Mouse (Mus musculus) heart, embryonic 14.5 days (tissue): ENCODE measurements around the gene Hist1h3f. TPM values are rescaled to one million over a fixed set of nuclear protein-coding genes. Genes with fewer than 3 reads are reported as not detected.
"Not testable (repeated sequence)": the region's sequence is repeated elsewhere in the genome, so short reads cannot be mapped to it uniquely, and the experiment has no call there.

Source experiments
- ATAC-seq: fragments of 200-750 bp; cut with Nextera tagmentation; 2 replicates; pipeline ENCODE4 v1.8.0; 2017; ENCODE audit warnings: low read depth, moderate TSS enrichment; ENCODE audit not compliant: insufficient number of reproducible peaks, insufficient read depth, low FRiP score
- H3K27ac ChIP-seq, 2 experiments: fragments of 200-500 bp in 1 of 2; fragments of 300-500 bp in 1 of 2; sonication (generic) in 1 of 2; replicated peaks in 1 of 2; 2 replicates each; pipeline ENCODE4 v1.5.1; 2012 to 2014; ENCODE audit warnings: low read depth in 2 of 2, low read length in 2 of 2, control low read depth in 1 of 2, mild to moderate bottlenecking in 1 of 2, mixed read lengths in 1 of 2; ENCODE audit not compliant: control insufficient read depth in 1 of 2, insufficient read depth in 1 of 2
- H3K27me3 ChIP-seq: fragments of 300-500 bp; sonication (generic); 2 replicates; pipeline ENCODE4 v1.6.1; 2014; ENCODE audit warnings: mild to moderate bottlenecking, low read length, control low read depth; ENCODE audit not compliant: control insufficient read depth, insufficient read depth
- H3K36me3 ChIP-seq: fragments of 300-500 bp; sonication (generic); 2 replicates; pipeline ENCODE4 v1.6.1; 2014; ENCODE audit warnings: mild to moderate bottlenecking, control low read depth, low read length, mixed read lengths; ENCODE audit not compliant: control insufficient read depth, insufficient read depth
- H3K4me1 ChIP-seq, 2 experiments: fragments of 200-500 bp in 1 of 2; fragments of 300-500 bp in 1 of 2; sonication (generic) in 1 of 2; 2 replicates each; pipeline ENCODE4 v1.6.1; 2012 to 2014; ENCODE audit warnings: low read length in 2 of 2, control low read depth in 1 of 2, mixed read lengths in 1 of 2; ENCODE audit not compliant: control insufficient read depth in 2 of 2, insufficient read depth in 2 of 2
- H3K4me2 ChIP-seq: fragments of 300-500 bp; sonication (generic); 2 replicates; pipeline ENCODE4 v1.6.1; 2014; ENCODE audit warnings: mild to moderate bottlenecking, low read length
- H3K4me3 ChIP-seq, 2 experiments: fragments of 200-500 bp in 1 of 2; fragments of 300-500 bp in 1 of 2; sonication (generic) in 1 of 2; 2 replicates each; pipeline ENCODE4 v1.5.1; 2012 to 2014; ENCODE audit warnings: low read length in 2 of 2, mild to moderate bottlenecking in 2 of 2, control low read depth in 1 of 2, low read depth in 1 of 2, moderate library complexity in 1 of 2; ENCODE audit not compliant: control insufficient read depth in 1 of 2, insufficient read depth in 1 of 2
- H3K9ac ChIP-seq: fragments of 300-500 bp; sonication (generic); 2 replicates; pipeline ENCODE4 v1.6.1; 2014; ENCODE audit warnings: mild to moderate bottlenecking, low read length
- H3K9me3 ChIP-seq: fragments of 300-500 bp; sonication (generic); 2 replicates; pipeline ENCODE4 v1.6.1; 2016; ENCODE audit warnings: low read length, control low read depth; ENCODE audit not compliant: control insufficient read depth
- WGBS: fragments of 180-500 bp; shearing (Covaris S2); extraction: QIAGEN DNeasy Blood & Tissue Kit; methylation state at CpG from one replicate; pipeline ENCODE4 v1.1.7; 2014; 5-methylcytosine and 5-hydroxymethylcytosine counted together
- polyA plus RNA-seq: library from polyadenylated mRNA; unstranded; fragments of >200 nt; fragmentation: Nextera tagmentation; extraction: Ambion mirVana; gene quantifications from 2 replicates; pipeline ENCODE4 v1.2.1, GENCODE M21; 2014

The Hist1h3f gene
- polyA plus RNA-seq, 1 experiment from 2014 or later, result 0.72 TPM

- not testable (repeated sequence) for H3K27me3 ChIP-seq, H3K36me3 ChIP-seq, ATAC-seq, H3K9me3 ChIP-seq
- Histone ChIP-seq H3K27ac (peak overlapping the region; percentile 92 to 96), H3K4me1 (peaks cover 3 to 20% of the 10 kb centered on the region in 2 experiments), H3K4me3 (peak overlapping the region; percentile 44 to 57), H3K9ac (peak overlapping the region; percentile 80), H3K4me2 (peak overlapping the region; percentile 70)
- WGBS, result 2% methylated on average over 10 of the region's 34 CpGs
Observed at GRCm38 (mm10) chr13:23571504-23572217, 27.8 kb downstream of the Hist1h3f start.

- Histone ChIP-seq H3K9me3 (no peaks in the 10 kb centered on the region), H3K27me3 (no peaks in the 10 kb centered on the region), H3K4me2 (peak overlapping the region; percentile 70), H3K36me3 (no peaks in the 10 kb centered on the region), H3K4me3 (peak overlapping the region in 1 of 2 experiments; percentile 44; a peak in 2 of 4 replicates), H3K9ac (peak overlapping the region; percentile 80), H3K27ac (peak overlapping the region in 1 of 2 experiments; percentile 96; a peak in 2 of 4 replicates), H3K4me1 (peaks cover 3 to 23% of the 10 kb centered on the region in 2 experiments)
- WGBS, result 46% methylated on average over 2 of the region's 2 CpGs
- no peak for ATAC-seq
Observed at GRCm38 (mm10) chr13:23572218-23573033, 28.6 kb downstream of the Hist1h3f start.

GRCm38 (mm10) chr13:23573034-23573897 is 29.4 kb downstream of the Hist1h3f start:
- Histone ChIP-seq H3K27ac (peak overlapping the region; percentile 95 to 96), H3K4me2 (peak overlapping the region; percentile 70), H3K4me3 (peak overlapping the region; percentile 44 to 47), H3K4me1 (peaks cover 3 to 23% of the 10 kb centered on the region in 2 experiments), H3K9ac (peak overlapping the region; percentile 80)
- 25% methylated on average over 18 of the region's 20 CpGs for WGBS
- H3K27me3 ChIP-seq, H3K36me3 ChIP-seq, H3K9me3 ChIP-seq, ATAC-seq: not testable (repeated sequence)

- not testable (repeated sequence) for H3K36me3 ChIP-seq, H3K27me3 ChIP-seq, H3K9me3 ChIP-seq
- peaks cover 3 to 23% of the 10 kb centered on the region in 2 experiments for H3K4me1 ChIP-seq
- peak within 1 kb of the TSS; percentile 82 to 95 for H3K27ac ChIP-seq
- H3K9ac ChIP-seq, result peak within 1 kb of the TSS; percentile 80
- peak within 1 kb of the TSS; percentile 70 for H3K4me2 ChIP-seq
- ATAC-seq, result peak; percentile 87
- peak within 1 kb of the TSS; percentile 44 to 47 for H3K4me3 ChIP-seq
- WGBS, result under 1% methylated on average over 35 of the region's 42 CpGs
Observed at GRCm38 (mm10) chr13:23573898-23574524, 30.2 kb downstream of the Hist1h3f start, which contains the start of the genes Hist1h2bf and Hist1h2ad. TSS of gene Hist1h2bf (minus strand) at chr13:23574196. TSS of gene Hist1h2ad (plus strand) at chr13:23574381.

GRCm38 (mm10) chr13:23574546-23575170 is 30.8 kb downstream of the Hist1h3f start:
- Histone ChIP-seq H3K9ac (peak overlapping the region; percentile 69), H3K27ac (peak overlapping the region; percentile 81 to 82), H3K4me2 (peak overlapping the region; percentile 70), H3K4me3 (peak overlapping the region; percentile 30 to 44), H3K4me1 (peaks cover 3 to 23% of the 10 kb centered on the region in 2 experiments)
- not testable (repeated sequence) for H3K27me3 ChIP-seq, H3K36me3 ChIP-seq, ATAC-seq, H3K9me3 ChIP-seq
- 5% methylated on average over 5 of the region's 39 CpGs for WGBS

GRCm38 (mm10) chr13:23575271-23575851 is 31.5 kb downstream of the Hist1h3f start, which contains the start of gene Hist1h3d:
TSS of gene Hist1h3d (plus strand) at chr13:23575763.
- peak within 1 kb of the TSS; percentile 79 for H3K9ac ChIP-seq
- peak within 1 kb of the TSS; percentile 81 for H3K27ac ChIP-seq
- peak; percentile 58 for ATAC-seq
- no peaks in the 10 kb centered on the region for H3K36me3 ChIP-seq
- peak within 1 kb of the TSS; percentile 37 to 44 for H3K4me3 ChIP-seq
- H3K9me3 ChIP-seq, result no peaks in the 10 kb centered on the region
- no peaks in the 10 kb centered on the region for H3K27me3 ChIP-seq
- peak within 1 kb of the TSS; percentile 70 for H3K4me2 ChIP-seq
- peaks cover 3 to 19% of the 10 kb centered on the region in 2 experiments for H3K4me1 ChIP-seq
- WGBS, result 2% methylated on average over 18 of the region's 18 CpGs
